Mouse (Mus musculus): ENCODE results near the gene Fn1. TPM values are rescaled to one million over a fixed set of nuclear protein-coding genes. Genes with fewer than 3 reads are reported as not detected.

Fn1 gene
- polyA plus RNA-seq, 1 experiment from 2014 or later = 184 TPM

GRCm38 (mm10) chr1:71575987-71576386, 77.0 kb downstream of the Fn1 start:
- 85% methylated on average over 7 of the region's 7 CpGs for WGBS (ENCODE audit: insufficient replicate concordance)
- Histone ChIP-seq H3K4me1 (ENCODE audit: control insufficient read depth, low read depth, low read length) (no peaks in the 10 kb centered on the region), H3K27ac (ENCODE audit: low read length) (no peak overlapping the region), H3K9ac (ENCODE audit: low read depth, low read length) (no peak overlapping the region), H3K9me3 (replicated peaks; ENCODE audit: control insufficient read depth, low read length) (no peaks in the 10 kb centered on the region), H3K4me3 (ENCODE audit: low read depth, low read length) (no peak overlapping the region), H3K27me3 (ENCODE audit: control insufficient read depth, insufficient read depth, low read depth, low read length) (no peaks in the 10 kb centered on the region), H3K4me2 (ENCODE audit: low read depth, low read length) (no peak overlapping the region), H3K36me3 (ENCODE audit: control insufficient read depth, insufficient read depth) (peaks cover 44% of the 10 kb centered on the region)
- ATAC-seq (ENCODE audit: low read depth) = no peak

GRCm38 (mm10) chr1:71570116-71570515, 82.9 kb downstream of the Fn1 start:
- H3K9ac ChIP-seq (ENCODE audit: low read depth, low read length) = no peak overlapping the region
- H3K36me3 ChIP-seq (ENCODE audit: control insufficient read depth, insufficient read depth) = peaks cover 43% of the 10 kb centered on the region
- no peaks in the 10 kb centered on the region for H3K4me1 ChIP-seq (ENCODE audit: control insufficient read depth, low read depth, low read length)
- ATAC-seq (ENCODE audit: low read depth) = no peak
- no peak overlapping the region for H3K4me3 ChIP-seq (ENCODE audit: low read depth, low read length)
- H3K4me2 ChIP-seq (ENCODE audit: low read depth, low read length) = no peak overlapping the region
- no peak overlapping the region for H3K27ac ChIP-seq (ENCODE audit: low read length)
- 75% methylated on average over 4 of the region's 4 CpGs for WGBS (ENCODE audit: insufficient replicate concordance)
- no peaks in the 10 kb centered on the region for H3K9me3 ChIP-seq (replicated peaks; ENCODE audit: control insufficient read depth, low read length)
- H3K27me3 ChIP-seq (ENCODE audit: control insufficient read depth, insufficient read depth, low read depth, low read length) = no peaks in the 10 kb centered on the region

GRCm38 (mm10) chr1:71567884-71568605, 85.0 kb downstream of the Fn1 start:
- Histone ChIP-seq H3K36me3 (ENCODE audit: control insufficient read depth, insufficient read depth) (peaks cover 48% of the 10 kb centered on the region), H3K4me3 (ENCODE audit: low read depth, low read length) (no peak overlapping the region), H3K4me2 (ENCODE audit: low read depth, low read length) (no peak overlapping the region), H3K9me3 (replicated peaks; ENCODE audit: control insufficient read depth, low read length) (no peaks in the 10 kb centered on the region), H3K27me3 (ENCODE audit: control insufficient read depth, insufficient read depth, low read depth, low read length) (no peaks in the 10 kb centered on the region), H3K27ac (ENCODE audit: low read length) (no peak overlapping the region), H3K9ac (ENCODE audit: low read depth, low read length) (no peak overlapping the region), H3K4me1 (ENCODE audit: control insufficient read depth, low read depth, low read length) (no peaks in the 10 kb centered on the region)
- no peak for ATAC-seq (ENCODE audit: low read depth)
- 71% methylated on average over 16 of the region's 16 CpGs for WGBS (ENCODE audit: insufficient replicate concordance)

GRCm38 (mm10) chr1:71564291-71564690, 88.7 kb downstream of the Fn1 start:
- no peak overlapping the region for H3K9ac ChIP-seq (ENCODE audit: low read depth, low read length)
- H3K4me2 ChIP-seq (ENCODE audit: low read depth, low read length) = no peak overlapping the region
- no peak overlapping the region for H3K4me3 ChIP-seq (ENCODE audit: low read depth, low read length)
- no peak for ATAC-seq (ENCODE audit: low read depth)
- H3K4me1 ChIP-seq (ENCODE audit: control insufficient read depth, low read depth, low read length) = no peaks in the 10 kb centered on the region
- WGBS (ENCODE audit: insufficient replicate concordance) = 75% methylated on average over 7 of the region's 7 CpGs
- H3K36me3 ChIP-seq (ENCODE audit: control insufficient read depth, insufficient read depth) = peaks cover 52% of the 10 kb centered on the region
- no peak overlapping the region for H3K27ac ChIP-seq (ENCODE audit: low read length)
- no peaks in the 10 kb centered on the region for H3K27me3 ChIP-seq (ENCODE audit: control insufficient read depth, insufficient read depth, low read depth, low read length)
- H3K9me3 ChIP-seq (replicated peaks; ENCODE audit: control insufficient read depth, low read length) = no peaks in the 10 kb centered on the region

GRCm38 (mm10) chr1:71560626-71561025, 92.4 kb downstream of the Fn1 start:
- H3K27ac ChIP-seq (ENCODE audit: low read length) = no peak overlapping the region
- H3K4me1 ChIP-seq (ENCODE audit: control insufficient read depth, low read depth, low read length) = peaks cover 13% of the 10 kb centered on the region
- ATAC-seq (ENCODE audit: low read depth) = no peak
- no peak overlapping the region for H3K4me3 ChIP-seq (ENCODE audit: low read depth, low read length)
- WGBS (ENCODE audit: insufficient replicate concordance) = 81% methylated on average over 4 of the region's 4 CpGs
- H3K9me3 ChIP-seq (replicated peaks; ENCODE audit: control insufficient read depth, low read length) = no peaks in the 10 kb centered on the region
- H3K4me2 ChIP-seq (ENCODE audit: low read depth, low read length) = no peak overlapping the region
- H3K36me3 ChIP-seq (ENCODE audit: control insufficient read depth, insufficient read depth) = peaks cover 34% of the 10 kb centered on the region
- no peak overlapping the region for H3K9ac ChIP-seq (ENCODE audit: low read depth, low read length)
- H3K27me3 ChIP-seq (ENCODE audit: control insufficient read depth, insufficient read depth, low read depth, low read length) = no peaks in the 10 kb centered on the region

GRCm38 (mm10) chr1:71556688-71557612, 96.0 kb downstream of the Fn1 start, which contains the start of gene Atic:
Gene Atic, plus strand, starts transcription at chr1:71557150.
- WGBS (ENCODE audit: insufficient replicate concordance) = under 1% methylated on average over 52 of the region's 55 CpGs
- peaks cover 13% of the 10 kb centered on the region for H3K4me1 ChIP-seq (ENCODE audit: control insufficient read depth, low read depth, low read length)
- peak; percentile 100 for ATAC-seq (ENCODE audit: low read depth)
- peak within 1 kb of the TSS; percentile 74 for H3K9ac ChIP-seq (ENCODE audit: low read depth, low read length)
- peak within 1 kb of the TSS; percentile 98 for H3K4me2 ChIP-seq (ENCODE audit: low read depth, low read length)
- H3K27ac ChIP-seq (ENCODE audit: low read length) = peak within 1 kb of the TSS; percentile 52
- peaks cover 19% of the 10 kb centered on the region for H3K36me3 ChIP-seq (ENCODE audit: control insufficient read depth, insufficient read depth)
- H3K27me3 ChIP-seq (ENCODE audit: control insufficient read depth, insufficient read depth, low read depth, low read length) = no peaks in the 10 kb centered on the region
- H3K4me3 ChIP-seq (ENCODE audit: low read depth, low read length) = peak within 1 kb of the TSS; percentile 78
- H3K9me3 ChIP-seq (replicated peaks; ENCODE audit: control insufficient read depth, low read length) = no peaks in the 10 kb centered on the region

- no peak overlapping the region for H3K9ac ChIP-seq (ENCODE audit: low read depth, low read length)
- ATAC-seq (ENCODE audit: low read depth) = no peak
- no peaks in the 10 kb centered on the region for H3K36me3 ChIP-seq (ENCODE audit: control insufficient read depth, insufficient read depth)
- no peak overlapping the region for H3K4me2 ChIP-seq (ENCODE audit: low read depth, low read length)
- 72% methylated on average over 10 of the region's 10 CpGs for WGBS (ENCODE audit: insufficient replicate concordance)
- no peaks in the 10 kb centered on the region for H3K27me3 ChIP-seq (ENCODE audit: control insufficient read depth, insufficient read depth, low read depth, low read length)
- no peak overlapping the region for H3K4me3 ChIP-seq (ENCODE audit: low read depth, low read length)
- no peaks in the 10 kb centered on the region for H3K9me3 ChIP-seq (replicated peaks; ENCODE audit: control insufficient read depth, low read length)
- no peaks in the 10 kb centered on the region for H3K4me1 ChIP-seq (ENCODE audit: control insufficient read depth, low read depth, low read length)
- H3K27ac ChIP-seq (ENCODE audit: low read length) = no peak overlapping the region
Measured at GRCm38 (mm10) chr1:71550626-71551195, 102.3 kb downstream of the Fn1 start.

GRCm38 (mm10) chr1:71540437-71540836, 112.6 kb downstream of the Fn1 start:
- Histone ChIP-seq H3K9ac (ENCODE audit: low read depth, low read length) (no peak overlapping the region), H3K27ac (ENCODE audit: low read length) (no peak overlapping the region), H3K4me3 (ENCODE audit: low read depth, low read length) (no peak overlapping the region), H3K9me3 (replicated peaks; ENCODE audit: control insufficient read depth, low read length) (no peaks in the 10 kb centered on the region), H3K27me3 (ENCODE audit: control insufficient read depth, insufficient read depth, low read depth, low read length) (no peaks in the 10 kb centered on the region), H3K4me1 (ENCODE audit: control insufficient read depth, low read depth, low read length) (no peaks in the 10 kb centered on the region), H3K4me2 (ENCODE audit: low read depth, low read length) (no peak overlapping the region), H3K36me3 (ENCODE audit: control insufficient read depth, insufficient read depth) (no peaks in the 10 kb centered on the region)
- no peak for ATAC-seq (ENCODE audit: low read depth)
- 64% methylated on average over 3 of the region's 3 CpGs for WGBS (ENCODE audit: insufficient replicate concordance)

All from liver, embryonic 16.5 days (tissue).